Mouse (Mus musculus) neural tube, embryonic 11.5 days (tissue): ENCODE data around the gene Slu7. TPM values are rescaled to one million over a fixed set of nuclear protein-coding genes. Genes with fewer than 3 reads are reported as not detected.
A peak's percentile ranks its signal among the peaks of the same experiment; 100 is the strongest.

Experiments
- ATAC-seq: fragments of 200-750 bp; cut with Nextera tagmentation; 2 replicates; pipeline ENCODE4 v1.8.0; 2017; ENCODE audit warnings: moderate number of reproducible peaks, mild to moderate bottlenecking, moderate TSS enrichment, moderate library complexity; ENCODE audit not compliant: insufficient read depth, low FRiP score, low TSS enrichment
- DNase-seq: peaks from one replicate; pipeline ENCODE4 v3.0.0-alpha.2; 2015; ENCODE audit warnings: low spot score
- H3K27ac ChIP-seq: fragments of 300-500 bp; sonication (generic); 2 replicates; pipeline ENCODE4 v1.5.1; 2014; ENCODE audit warnings: low read depth, mild to moderate bottlenecking, low read length
- H3K27me3 ChIP-seq: fragments of 300-500 bp; sonication (generic); 2 replicates; pipeline ENCODE4 v1.6.1; 2014; ENCODE audit warnings: mild to moderate bottlenecking, low read length, mixed read lengths; ENCODE audit not compliant: control insufficient read depth, insufficient read depth
- H3K36me3 ChIP-seq: fragments of 300-500 bp; sonication (generic); 2 replicates; pipeline ENCODE4 v1.6.1; 2014; ENCODE audit warnings: mild to moderate bottlenecking, low read length, moderate library complexity, mixed read lengths; ENCODE audit not compliant: control insufficient read depth, insufficient read depth
- H3K4me1 ChIP-seq: fragments of 300-500 bp; sonication (generic); 2 replicates; pipeline ENCODE4 v1.6.1; 2014; ENCODE audit warnings: low read length, mixed read lengths; ENCODE audit not compliant: control insufficient read depth, insufficient read depth
- H3K4me2 ChIP-seq: fragments of 300-500 bp; sonication (generic); 2 replicates; pipeline ENCODE4 v1.6.1; 2014; ENCODE audit warnings: low read depth, mild to moderate bottlenecking, moderate library complexity
- H3K4me3 ChIP-seq: fragments of 300-500 bp; sonication (generic); 2 replicates; pipeline ENCODE4 v1.5.1; 2014; ENCODE audit warnings: low read depth, low read length
- H3K9ac ChIP-seq: fragments of 300-500 bp; sonication (generic); 2 replicates; pipeline ENCODE4 v1.6.1; 2014; ENCODE audit warnings: mild to moderate bottlenecking, low read length
- H3K9me3 ChIP-seq: fragments of 300-500 bp; sonication (generic); 2 replicates; pipeline ENCODE4 v1.6.1; 2016; ENCODE audit warnings: low read length; ENCODE audit not compliant: control insufficient read depth
- WGBS: fragments of 180-500 bp; shearing (Covaris S2); extraction: QIAGEN DNeasy Blood & Tissue Kit; methylation state at CpG from one replicate; pipeline ENCODE4 v1.1.7; 2014; 5-methylcytosine and 5-hydroxymethylcytosine counted together
- polyA plus RNA-seq: library from polyadenylated mRNA; unstranded; fragments of >200 nt; fragmentation: Nextera tagmentation; extraction: Ambion mirVana; gene quantifications from 2 replicates; pipeline ENCODE4 v1.2.1, GENCODE M21; 2014

Slu7 gene
- polyA plus RNA-seq = 63.8 and 65.3 TPM in 2 replicates

DNA sequence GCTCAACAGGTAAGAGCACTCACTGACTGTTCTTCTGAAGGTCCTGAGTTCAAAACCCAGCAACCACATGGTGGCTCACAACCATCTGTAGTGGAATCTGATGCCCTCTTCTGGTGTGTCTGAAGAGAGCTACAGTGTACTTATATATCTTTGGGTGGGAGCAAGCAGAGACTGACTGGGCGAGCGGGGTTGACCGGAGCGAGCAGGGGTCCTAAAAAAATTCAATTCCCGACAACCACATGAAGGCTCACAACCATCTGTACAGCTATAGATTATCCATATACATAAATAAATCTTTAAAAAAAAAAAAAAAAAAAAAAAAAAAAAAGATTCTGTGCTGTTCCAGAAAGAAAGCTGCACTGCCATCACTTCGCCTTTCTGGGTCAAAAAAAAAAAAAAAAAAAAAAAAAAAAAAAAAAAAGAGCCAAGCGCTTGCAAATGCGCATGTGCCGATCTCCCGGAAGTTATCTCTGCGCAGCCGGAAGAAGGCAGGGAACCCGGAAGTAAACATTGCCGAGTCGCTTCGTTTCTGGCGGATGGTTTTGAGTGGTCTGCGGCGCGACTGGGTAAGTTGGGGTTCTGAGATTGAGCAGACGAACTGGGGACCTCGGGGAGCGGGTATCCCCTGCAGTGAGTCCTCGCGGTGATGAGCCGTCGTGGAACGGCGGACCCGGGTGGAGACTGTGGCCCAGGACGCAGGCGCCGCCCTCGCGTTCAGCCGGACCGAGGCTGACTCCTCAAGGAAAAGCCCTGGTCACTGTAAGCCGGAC is at the start of gene Slu7:
Gene Slu7 (plus strand): TSS at position 491 of the 770 bp plus-strand sequence.
- Histone ChIP-seq H3K4me1 (peaks cover 4% of the 10 kb centered on the region; the same call in 1 of the 2 replicates), H3K9ac (peak within 1 kb of the TSS; percentile 70), H3K4me3 (peak within 1 kb of the TSS; percentile 84), H3K4me2 (peak within 1 kb of the TSS; percentile 75), H3K27me3 (no peaks in the 10 kb centered on the region), H3K27ac (no peak within 1 kb of the TSS), H3K36me3 (no peaks in the 10 kb centered on the region), H3K9me3 (no peaks in the 10 kb centered on the region)
- ATAC-seq = peak; percentile 85
- 8% methylated on average over 38 of the region's 38 CpGs for WGBS
- peak; percentile 79 for DNase-seq

DNA sequence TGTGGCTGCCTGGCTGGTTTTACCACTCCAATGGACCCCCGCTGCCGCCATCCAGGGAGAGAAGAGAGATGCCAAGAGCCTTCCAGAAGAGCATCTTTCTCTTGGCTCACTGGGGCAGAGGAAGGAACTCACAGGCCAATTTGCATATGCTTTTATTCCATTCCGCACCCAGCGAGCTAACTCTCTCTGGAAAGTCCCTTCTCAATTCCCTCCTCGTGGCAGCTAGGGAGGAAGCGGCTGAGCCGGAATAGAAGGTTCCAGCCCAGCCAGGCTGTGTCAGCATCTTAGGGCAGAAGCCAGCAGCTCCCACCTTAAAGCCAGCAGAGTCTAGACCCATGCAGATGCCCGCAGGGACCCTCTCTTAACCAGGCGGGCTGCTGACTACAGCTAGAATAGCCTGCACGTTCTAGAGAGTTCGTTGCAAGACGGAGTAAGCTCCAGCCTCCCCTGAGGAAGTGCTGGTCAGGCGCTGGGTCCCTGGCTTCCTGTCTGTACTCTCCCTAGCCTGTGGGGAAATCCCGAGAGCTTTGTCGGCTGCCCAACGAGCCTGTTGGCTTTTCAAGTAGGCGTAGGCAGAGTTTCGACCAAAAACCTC is 48.4 kb upstream of the Slu7 start:
- peak; percentile 81 for ATAC-seq
- no peak overlapping the region for H3K27ac ChIP-seq
- H3K4me1 ChIP-seq = 0 out of 2 replicates have a peak, but pooled peaks cover 2% of the 10 kb centered on the region
- H3K27me3 ChIP-seq = no peaks in the 10 kb centered on the region
- peak overlapping the region; percentile 24 for H3K4me3 ChIP-seq
- peak overlapping the region; percentile 57; the same call in 1 of the 2 replicates for H3K9ac ChIP-seq
- WGBS = 1% methylated on average over 18 of the region's 18 CpGs
- no peaks in the 10 kb centered on the region for H3K9me3 ChIP-seq
- DNase-seq = peak; percentile 64
- H3K4me2 ChIP-seq = peak overlapping the region; percentile 61
- no peaks in the 10 kb centered on the region for H3K36me3 ChIP-seq

DNA sequence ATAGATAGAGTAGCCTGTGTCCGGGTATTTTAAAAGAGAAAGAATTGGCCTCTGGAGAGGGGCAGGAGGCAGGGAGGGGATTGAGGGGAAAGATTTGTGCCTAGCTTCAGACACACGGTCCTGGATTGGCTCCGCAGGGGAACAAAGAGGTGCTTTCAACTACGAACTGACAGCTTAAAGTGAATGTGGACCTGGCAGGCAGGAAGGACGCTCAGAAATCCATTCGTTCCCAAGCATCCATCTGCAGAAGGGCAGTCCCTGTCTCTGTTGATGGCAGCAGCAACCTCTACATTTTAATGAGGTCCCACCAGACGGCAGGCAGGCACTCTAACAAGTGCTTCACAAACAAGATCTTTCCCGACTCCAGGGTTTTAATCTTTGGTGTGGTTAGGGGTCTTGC is 47.8 kb upstream of the Slu7 start:
- ATAC-seq (peak; percentile 64), DNase-seq (peak; percentile 54)
- peak overlapping the region; percentile 57; the same call in 1 of the 2 replicates for H3K9ac ChIP-seq
- peak overlapping the region; percentile 24 for H3K4me3 ChIP-seq
- no peaks in the 10 kb centered on the region for H3K27me3 ChIP-seq
- H3K4me2 ChIP-seq = peak overlapping the region; percentile 61
- H3K36me3 ChIP-seq = no peaks in the 10 kb centered on the region
- 0 out of 2 replicates have a peak, but pooled peaks cover 2% of the 10 kb centered on the region for H3K4me1 ChIP-seq
- no peaks in the 10 kb centered on the region for H3K9me3 ChIP-seq
- no peak overlapping the region for H3K27ac ChIP-seq
- 3% methylated on average over 8 of the region's 8 CpGs for WGBS

DNA sequence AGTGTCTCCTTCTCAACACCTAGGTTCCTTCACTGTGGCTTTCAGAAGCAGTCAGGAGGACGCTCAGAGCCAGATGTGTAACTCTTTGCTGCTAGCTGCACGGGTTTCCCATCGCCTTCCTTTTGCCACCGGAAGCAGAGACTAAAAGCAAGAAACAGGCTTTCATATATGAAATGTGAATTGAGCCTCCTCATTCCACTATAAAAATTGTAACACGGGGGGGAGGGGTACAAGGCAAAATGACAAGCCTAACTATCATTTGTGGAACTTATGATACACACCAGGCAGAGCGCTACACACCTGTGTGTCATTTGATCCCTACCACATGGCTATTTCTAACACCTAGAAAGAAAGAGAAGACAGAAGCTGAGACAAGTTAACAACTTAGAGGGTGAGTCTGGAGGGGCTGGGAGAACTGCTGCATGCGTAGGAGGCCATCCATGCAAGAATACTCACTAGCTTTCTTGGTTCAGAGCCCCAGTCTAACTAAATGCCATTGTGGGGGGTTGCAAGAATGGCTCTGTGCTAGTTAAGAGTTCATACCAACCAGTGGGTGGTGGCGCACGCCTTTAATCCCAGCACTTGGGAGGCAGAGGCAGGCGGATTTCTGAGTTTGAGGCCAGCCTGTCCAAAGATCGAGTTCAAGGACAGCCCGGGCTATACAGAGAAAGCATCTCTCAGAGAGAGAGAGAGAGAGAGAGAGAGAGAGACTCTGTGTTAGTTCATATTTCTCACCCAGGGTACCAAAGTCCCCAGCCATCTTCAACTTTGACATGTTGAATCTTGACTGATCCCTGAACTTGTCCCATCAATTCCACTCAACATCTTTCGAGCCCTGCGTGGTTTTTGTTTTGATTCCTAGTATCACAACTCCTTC is 46.3 kb upstream of the Slu7 start:
- H3K9me3 ChIP-seq = no peaks in the 10 kb centered on the region
- ATAC-seq (no peak), DNase-seq (no peak)
- WGBS = 87% methylated on average over 14 of the region's 14 CpGs
- no peak overlapping the region for H3K4me2 ChIP-seq
- no peaks in the 10 kb centered on the region for H3K36me3 ChIP-seq
- no peak overlapping the region for H3K9ac ChIP-seq
- no peak overlapping the region for H3K4me3 ChIP-seq
- 0 out of 2 replicates have a peak, but pooled peaks cover 2% of the 10 kb centered on the region for H3K4me1 ChIP-seq
- no peaks in the 10 kb centered on the region for H3K27me3 ChIP-seq
- no peak overlapping the region for H3K27ac ChIP-seq

DNA sequence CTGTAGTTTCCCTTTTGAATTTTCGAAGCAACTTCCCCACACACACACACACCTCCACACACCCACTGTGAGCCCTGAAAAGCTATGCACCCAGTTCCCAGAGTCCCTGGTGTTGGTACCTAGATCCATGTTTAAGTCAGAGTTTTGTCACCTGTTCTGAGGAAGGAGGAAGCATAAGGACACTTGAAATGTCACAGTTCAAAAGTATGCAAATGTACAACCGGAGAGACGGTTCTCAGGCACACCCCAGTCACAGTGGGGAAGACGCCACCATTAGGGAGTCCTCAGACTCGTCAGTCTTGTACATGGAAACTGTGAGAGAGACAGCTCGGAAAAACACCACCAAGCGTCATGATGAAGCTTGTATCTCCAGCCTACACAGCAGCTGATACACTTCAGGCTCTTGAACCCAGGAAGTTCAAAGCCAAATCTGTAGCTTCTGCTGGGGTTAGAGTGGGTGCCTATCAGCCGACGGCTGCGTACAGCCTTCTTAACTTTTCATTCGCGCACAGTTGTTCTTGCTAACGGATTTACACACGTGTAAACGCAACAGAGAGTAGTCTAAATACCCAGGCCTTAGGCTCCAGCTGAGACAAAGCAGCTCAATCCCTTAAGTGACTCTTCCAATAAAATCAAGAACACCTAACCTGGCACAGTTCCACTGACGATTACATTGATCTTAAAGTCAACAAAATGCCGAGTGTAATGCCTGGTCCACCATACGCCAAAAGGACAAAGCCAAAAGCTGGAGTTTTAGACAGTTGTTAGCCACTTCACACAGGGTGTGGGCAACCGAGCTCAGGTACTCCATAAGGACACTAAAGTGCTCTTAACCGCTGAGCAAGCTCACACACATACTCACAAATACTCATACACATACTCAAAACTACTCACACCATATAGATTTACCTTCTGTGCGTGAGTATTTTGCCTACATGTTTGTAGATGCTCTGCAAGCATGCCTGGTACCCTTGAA is 45.1 kb upstream of the Slu7 start:
- ATAC-seq (no peak), DNase-seq (no peak)
- H3K9ac ChIP-seq = no peak overlapping the region
- H3K4me1 ChIP-seq = 0 out of 2 replicates have a peak, but pooled peaks cover 2% of the 10 kb centered on the region
- no peaks in the 10 kb centered on the region for H3K36me3 ChIP-seq
- H3K4me3 ChIP-seq = no peak overlapping the region
- H3K27me3 ChIP-seq = no peaks in the 10 kb centered on the region
- no peak overlapping the region for H3K27ac ChIP-seq
- no peak overlapping the region for H3K4me2 ChIP-seq
- H3K9me3 ChIP-seq = no peaks in the 10 kb centered on the region
- 82% methylated on average over 21 of the region's 21 CpGs for WGBS

DNA sequence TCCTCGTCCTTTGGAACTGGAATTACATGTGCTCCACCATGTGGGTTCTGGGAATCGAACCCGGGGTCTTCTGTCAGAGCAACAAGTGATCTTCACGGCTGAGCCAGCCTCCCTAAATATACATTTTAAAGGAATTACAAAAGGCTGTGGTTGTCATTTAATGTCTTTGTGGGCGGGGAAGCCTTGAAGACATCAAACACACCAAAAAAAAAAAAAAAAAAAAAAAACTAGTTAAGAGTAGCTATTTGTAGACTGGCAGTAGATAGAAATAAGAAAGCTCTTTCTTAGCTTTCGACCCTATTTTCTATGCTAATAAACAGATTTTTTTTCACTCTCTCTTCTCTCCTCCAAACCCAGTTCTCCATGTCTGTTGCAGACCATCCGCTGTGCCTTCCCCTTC is 44.4 kb upstream of the Slu7 start:
- no peaks in the 10 kb centered on the region for H3K9me3 ChIP-seq

DNA sequence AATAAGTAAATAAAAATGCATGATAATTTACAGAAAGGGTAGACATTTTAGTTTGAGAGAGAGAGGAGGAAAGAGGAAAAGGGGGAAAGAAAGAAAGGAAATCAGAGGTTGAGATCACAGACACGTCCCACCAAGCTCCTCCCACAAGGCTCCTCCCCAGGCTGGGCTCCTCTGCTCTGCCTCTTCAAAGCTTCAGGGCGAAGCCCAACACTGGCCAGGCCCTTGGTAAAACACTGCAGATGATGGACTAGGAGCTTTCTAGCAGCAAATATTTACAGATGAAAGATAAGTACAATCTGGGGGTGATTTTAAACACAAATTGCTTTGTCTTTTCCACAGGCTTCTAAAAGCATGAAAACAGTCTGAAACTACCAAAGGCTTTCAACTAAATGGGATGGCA is 40.8 kb upstream of the Slu7 start:
- Histone ChIP-seq H3K27ac (no peak overlapping the region), H3K9me3 (no peaks in the 10 kb centered on the region), H3K4me1 (no peaks in the 10 kb centered on the region), H3K27me3 (no peaks in the 10 kb centered on the region), H3K4me3 (no peak overlapping the region), H3K4me2 (no peak overlapping the region), H3K36me3 (no peaks in the 10 kb centered on the region), H3K9ac (no peak overlapping the region)
- 36% methylated on average over 2 of the region's 2 CpGs for WGBS
- no peak for ATAC-seq
- no peak for DNase-seq

More for the DNA sequence above, 44.4 kb upstream of the Slu7 start:
- H3K4me1 ChIP-seq = 0 out of 2 replicates have a peak, but pooled peaks cover 2% of the 10 kb centered on the region
- H3K36me3 ChIP-seq = no peaks in the 10 kb centered on the region
- DNase-seq = no peak
- ATAC-seq = no peak
- no peak overlapping the region for H3K4me3 ChIP-seq
- 88% methylated on average over 7 of the region's 7 CpGs for WGBS
- no peaks in the 10 kb centered on the region for H3K27me3 ChIP-seq
- no peak overlapping the region for H3K4me2 ChIP-seq
- H3K9ac ChIP-seq = no peak overlapping the region
- no peak overlapping the region for H3K27ac ChIP-seq
